Mouse (Mus musculus) bone marrow macrophage, adult 2 months (primary cell): ENCODE results near the gene Cd22. TPM values are rescaled to one million over a fixed set of nuclear protein-coding genes. Genes with fewer than 3 reads are reported as not detected.
A peak's percentile ranks its signal among the peaks of the same experiment; 100 is the strongest.
"Not testable (repeated sequence)": the region's sequence is repeated elsewhere in the genome, so short reads cannot be mapped to it uniquely, and the experiment has no call there.

Experiments used
- H3K27ac ChIP-seq: 2 replicates; pipeline ENCODE4 v1.5.1; 2012; ENCODE audit warnings: low read depth, low read length; ENCODE audit not compliant: insufficient read depth
- H3K4me1 ChIP-seq: 2 replicates; pipeline ENCODE4 v1.6.1; 2012; ENCODE audit warnings: low read length; ENCODE audit not compliant: control insufficient read depth, insufficient read depth
- H3K4me3 ChIP-seq: 2 replicates; pipeline ENCODE4 v1.5.1; 2012; ENCODE audit warnings: mild to moderate bottlenecking, low read length, moderate library complexity; ENCODE audit not compliant: insufficient read depth
- CTCF ChIP-seq: IDR thresholded peaks from 2 replicates; pipeline ENCODE4 v1.5.1; 2012; ENCODE audit warnings: low read depth, mild to moderate bottlenecking, low read length, moderate library complexity
- POLR2A ChIP-seq: IDR thresholded peaks from 2 replicates; pipeline ENCODE4 v1.6.1; 2012; ENCODE audit warnings: mild to moderate bottlenecking, low read depth, low read length, borderline replicate concordance
- polyA plus RNA-seq: library from polyadenylated mRNA; stranded (reverse); fragments of >200 nt; gene quantifications from 2 replicates; pipeline ENCODE4 v1.2.4, GENCODE M21; 2012; ENCODE audit not compliant: missing spikeins, insufficient read depth, insufficient read length

Gene Cd22
- polyA plus RNA-seq = 6.8 and 8.0 TPM in 2 replicates

- Histone ChIP-seq H3K27ac (no peak within 1 kb of the TSS), H3K4me1 (peaks cover 15% of the 10 kb centered on the region), H3K4me3 (no peak within 1 kb of the TSS)
- TF ChIP-seq CTCF (no peak), POLR2A (no peak)
These were observed at the start of gene Cd22 for GRCm38 (mm10) chr7:30880176-30880575. Cd22 (minus strand) TSS chr7:30880342.

- not testable (repeated sequence) for H3K4me1 ChIP-seq, H3K27ac ChIP-seq, H3K4me3 ChIP-seq
These were observed 44.4 kb upstream of the Cd22 start, which contains the start of gene Hamp2 for GRCm38 (mm10) chr7:30924581-30924980. Hamp2 (minus strand) TSS chr7:30924681.

GRCm38 (mm10) chr7:30924071-30924470 is 43.9 kb upstream of the Cd22 start:
- H3K4me3 ChIP-seq = no peak overlapping the region
- H3K27ac ChIP-seq = no peak overlapping the region
- H3K4me1 ChIP-seq = no peaks in the 10 kb centered on the region; the same call in 1 of the 2 replicates
- TF ChIP-seq CTCF = no peak
- no peak for TF ChIP-seq POLR2A

GRCm38 (mm10) chr7:30922490-30922889 is 42.3 kb upstream of the Cd22 start:
- H3K27ac ChIP-seq, H3K4me3 ChIP-seq, H3K4me1 ChIP-seq: not testable (repeated sequence)

- no peak overlapping the region for H3K4me3 ChIP-seq
- no peak overlapping the region for H3K27ac ChIP-seq
- TF ChIP-seq CTCF (no peak), POLR2A (no peak)
- H3K4me1 ChIP-seq = peaks cover 9% of the 10 kb centered on the region
These were observed 40.1 kb upstream of the Cd22 start for GRCm38 (mm10) chr7:30920217-30920616.

GRCm38 (mm10) chr7:30917219-30917618 is 37.1 kb upstream of the Cd22 start:
- no peak overlapping the region for H3K27ac ChIP-seq
- no peak overlapping the region for H3K4me3 ChIP-seq
- TF ChIP-seq POLR2A (no peak), CTCF (no peak)
- H3K4me1 ChIP-seq = peaks cover 9% of the 10 kb centered on the region

- TF ChIP-seq CTCF (no peak), POLR2A (no peak)
- Histone ChIP-seq H3K4me1 (peaks cover 9% of the 10 kb centered on the region), H3K4me3 (no peak overlapping the region), H3K27ac (no peak overlapping the region)
These were observed 36.6 kb upstream of the Cd22 start for GRCm38 (mm10) chr7:30916713-30917112.

- Histone ChIP-seq H3K4me3 (no peak within 1 kb of the TSS), H3K4me1 (peaks cover 9% of the 10 kb centered on the region), H3K27ac (no peak within 1 kb of the TSS)
- TF ChIP-seq POLR2A (no peak), CTCF (no peak)
These were observed 34.6 kb upstream of the Cd22 start, which contains the start of gene Mag for GRCm38 (mm10) chr7:30914732-30915131. Mag (minus strand) TSS chr7:30914873.

GRCm38 (mm10) chr7:30909773-30910172 is 29.6 kb upstream of the Cd22 start:
- no peak overlapping the region for H3K4me3 ChIP-seq
- TF ChIP-seq CTCF (no peak), POLR2A (no peak)
- no peak overlapping the region for H3K27ac ChIP-seq
- H3K4me1 ChIP-seq = peaks cover 5% of the 10 kb centered on the region

- no peak for TF ChIP-seq POLR2A
- TF ChIP-seq CTCF = no peak
- Histone ChIP-seq H3K27ac (no peak overlapping the region), H3K4me1 (peaks cover 5% of the 10 kb centered on the region), H3K4me3 (peak overlapping the region; percentile 50)
These were observed 28.9 kb upstream of the Cd22 start for GRCm38 (mm10) chr7:30908992-30909431.
